Mouse (Mus musculus) heart, postnatal 0 days (tissue): ENCODE results near the gene Rbfox2. TPM values are rescaled to one million over a fixed set of nuclear protein-coding genes. Genes with fewer than 3 reads are reported as not detected.
A peak's percentile ranks its signal among the peaks of the same experiment; 100 is the strongest.

ENCODE experiments used
- ATAC-seq: fragments of 200-750 bp; cut with Nextera tagmentation; 2 replicates; pipeline ENCODE4 v1.8.0; 2017; ENCODE audit warnings: low read depth, moderate number of reproducible peaks, moderate library complexity; ENCODE audit not compliant: insufficient read depth
- DNase-seq: peaks from one replicate; pipeline ENCODE4 v3.0.0-alpha.2; 2016; ENCODE audit warnings: low spot score
- H3K27ac ChIP-seq: fragments of 300-500 bp; sonication (generic); 2 replicates; pipeline ENCODE4 v1.5.1; 2014; ENCODE audit warnings: low read depth, mild to moderate bottlenecking
- H3K27me3 ChIP-seq: fragments of 300-500 bp; sonication (generic); 2 replicates; pipeline ENCODE4 v1.6.1; 2014; ENCODE audit warnings: low read length, mixed read lengths; ENCODE audit not compliant: control insufficient read depth, insufficient read depth
- H3K36me3 ChIP-seq: fragments of 300-500 bp; sonication (generic); replicated peaks from 2 replicates; pipeline ENCODE4 v1.6.1; 2014; ENCODE audit warnings: low read length, mixed read lengths; ENCODE audit not compliant: control insufficient read depth, insufficient read depth
- H3K4me1 ChIP-seq: fragments of 300-500 bp; sonication (generic); 2 replicates; pipeline ENCODE4 v1.6.1; 2014; ENCODE audit warnings: antibody characterized with exemption; ENCODE audit not compliant: control insufficient read depth, insufficient read depth
- H3K4me2 ChIP-seq: fragments of 300-500 bp; sonication (generic); 2 replicates; pipeline ENCODE4 v1.6.1; 2014; ENCODE audit warnings: low read depth, mild to moderate bottlenecking, low read length, moderate library complexity
- H3K4me3 ChIP-seq: fragments of 300-500 bp; sonication (generic); 2 replicates; pipeline ENCODE4 v1.5.1; 2014; ENCODE audit warnings: low read depth, low read length
- H3K9ac ChIP-seq: fragments of 300-500 bp; sonication (generic); replicated peaks from 2 replicates; pipeline ENCODE4 v1.6.1; 2014; ENCODE audit warnings: low read depth, low read length, mixed read lengths
- H3K9me3 ChIP-seq: fragments of 300-500 bp; sonication (generic); replicated peaks from 2 replicates; pipeline ENCODE4 v1.6.1; 2016; ENCODE audit warnings: low read length; ENCODE audit not compliant: control insufficient read depth
- CTCF ChIP-seq: IDR thresholded peaks from 2 replicates; pipeline ENCODE4 v1.5.1; 2016; ENCODE audit warnings: antibody characterized with exemption, control low read depth, low read depth
- EP300 ChIP-seq: IDR thresholded peaks from 2 replicates; pipeline ENCODE4 v1.6.1; 2016; ENCODE audit warnings: antibody characterized with exemption, low read depth
- WGBS: fragments of 180-500 bp; shearing (Covaris S2); extraction: QIAGEN DNeasy Blood & Tissue Kit; methylation state at CpG from one replicate; pipeline ENCODE4 v1.1.7; 2014; 5-methylcytosine and 5-hydroxymethylcytosine counted together
- polyA plus RNA-seq: library from polyadenylated mRNA; unstranded; fragments of >200 nt; fragmentation: Nextera tagmentation; extraction: Ambion mirVana; gene quantifications from 2 replicates; pipeline ENCODE4 v1.2.1, GENCODE M21; 2015
- total RNA-seq: library from RNA; depleted of rRNA; stranded (reverse); fragments of >200 nt; gene quantifications from 2 replicates; pipeline ENCODE4 v1.2.3, GENCODE M21; 2014; ENCODE audit warnings: low replicate concordance

Gene Rbfox2
- total and polyA plus RNA-seq, 2 experiments from 2014 or later: 49.1 to 143 TPM

DNA sequence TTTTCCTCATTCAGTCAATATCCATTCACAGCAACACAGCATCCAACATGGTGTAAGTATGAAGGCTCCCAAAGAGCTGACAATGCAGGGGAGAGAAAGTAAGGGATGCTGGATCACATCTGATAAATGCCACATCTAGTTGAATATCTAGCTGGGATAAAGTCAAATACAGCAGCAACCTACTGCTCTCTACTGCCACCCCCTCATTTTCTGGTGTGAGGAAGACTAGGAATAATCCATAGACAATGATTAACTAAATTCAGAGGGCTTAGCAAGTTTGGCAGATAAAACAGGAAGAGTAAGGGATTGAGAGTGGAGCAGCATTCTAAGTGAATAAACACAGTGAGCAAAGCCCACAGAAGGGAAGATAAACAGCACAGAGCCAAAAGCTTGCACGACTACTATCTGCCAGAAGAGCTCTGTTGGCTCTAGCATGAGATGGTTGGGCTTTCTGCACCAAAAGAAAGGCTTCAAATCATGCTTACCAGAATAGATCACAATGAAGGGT is 140.5 kb downstream of the Rbfox2 start:
- Histone ChIP-seq H3K9ac (no peak overlapping the region), H3K27ac (no peak overlapping the region), H3K4me2 (no peak overlapping the region), H3K9me3 (no peaks in the 10 kb centered on the region), H3K4me1 (peaks cover 26% of the 10 kb centered on the region), H3K36me3 (no peaks in the 10 kb centered on the region), H3K27me3 (no peaks in the 10 kb centered on the region), H3K4me3 (no peak overlapping the region)
- TF ChIP-seq CTCF (no peak), EP300 (no peak)
- 19% methylated on average over 1 of the region's 1 CpGs for WGBS
- ATAC-seq: no peak
- no peak for DNase-seq

DNA sequence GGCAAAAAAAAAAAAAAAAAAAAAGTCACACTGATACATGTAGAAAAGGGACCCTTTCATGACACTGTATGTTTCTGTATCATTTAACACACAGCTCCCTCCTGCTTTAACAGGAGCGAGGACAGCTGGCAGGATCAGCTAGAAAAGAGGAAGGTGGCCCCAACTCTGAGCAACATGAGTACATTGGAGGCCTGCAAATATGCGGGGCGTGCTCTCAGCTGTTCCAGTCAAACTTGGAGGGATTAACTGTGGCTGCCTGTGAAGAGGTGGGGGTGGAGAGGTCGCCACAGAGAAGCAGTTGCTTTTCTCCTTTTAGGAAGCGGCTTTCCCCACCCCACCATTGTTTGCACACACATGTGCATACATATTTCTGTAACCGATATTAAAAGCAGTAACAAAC is 143.5 kb downstream of the Rbfox2 start:
- H3K4me2 ChIP-seq: no peak overlapping the region
- no peaks in the 10 kb centered on the region for H3K27me3 ChIP-seq
- no peak overlapping the region for H3K9ac ChIP-seq
- peak; percentile 50 for DNase-seq
- H3K4me3 ChIP-seq: no peak overlapping the region
- TF ChIP-seq CTCF (no peak), EP300 (no peak)
- WGBS: 17% methylated on average over 6 of the region's 6 CpGs
- H3K27ac ChIP-seq: peak overlapping the region; percentile 68
- H3K36me3 ChIP-seq: no peaks in the 10 kb centered on the region
- H3K4me1 ChIP-seq: peaks cover 27% of the 10 kb centered on the region
- ATAC-seq: peak; percentile 56
- no peaks in the 10 kb centered on the region for H3K9me3 ChIP-seq

DNA sequence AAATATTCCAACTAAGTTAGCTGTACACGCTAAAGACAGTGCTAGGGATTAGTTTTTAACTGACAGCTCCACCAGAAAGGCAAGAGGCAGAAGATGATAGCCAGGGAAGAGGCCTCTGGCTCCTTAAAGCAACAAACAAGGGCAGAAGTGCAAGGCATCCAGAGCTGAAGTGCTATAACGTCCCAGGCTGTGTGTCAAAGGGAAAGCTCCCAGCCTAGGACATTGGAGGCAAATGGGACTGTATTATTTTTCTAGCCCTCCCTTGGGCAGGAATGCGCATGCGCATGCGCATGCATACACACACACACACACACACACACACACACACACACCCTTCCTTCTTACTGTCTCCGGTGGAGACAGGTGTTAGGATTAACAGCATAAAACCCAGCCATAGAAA is 143.9 kb downstream of the Rbfox2 start:
- Histone ChIP-seq H3K36me3 (no peaks in the 10 kb centered on the region), H3K9ac (no peak overlapping the region), H3K4me1 (peaks cover 31% of the 10 kb centered on the region), H3K27me3 (no peaks in the 10 kb centered on the region), H3K4me2 (no peak overlapping the region; the same call in 1 of the 2 replicates), H3K27ac (peak overlapping the region; percentile 68), H3K4me3 (no peak overlapping the region), H3K9me3 (no peaks in the 10 kb centered on the region)
- 58% methylated on average over 6 of the region's 6 CpGs for WGBS
- DNase-seq (no peak), ATAC-seq (peak; percentile 43; the same call in 1 of the 2 replicates)
- TF ChIP-seq CTCF (no peak), EP300 (no peak)

DNA sequence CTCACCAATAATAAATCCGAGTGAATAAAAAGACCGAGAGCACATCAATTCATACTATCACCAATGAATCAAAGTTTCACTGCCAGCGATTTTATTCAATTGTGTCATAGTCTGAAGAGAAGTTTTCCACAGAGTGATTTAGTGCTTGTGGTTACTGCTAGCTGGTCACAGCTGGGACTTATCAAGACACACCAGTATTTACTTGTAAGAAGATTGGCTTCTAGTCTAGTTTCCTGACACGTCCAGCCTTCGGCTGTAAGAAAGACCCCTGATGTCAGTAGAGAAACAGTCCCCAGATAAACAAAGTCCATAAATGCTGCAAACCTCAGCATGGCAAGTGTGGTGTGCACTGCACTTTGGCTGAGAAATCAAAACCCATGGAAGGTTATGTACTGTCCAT is 145.4 kb downstream of the Rbfox2 start:
- no peak overlapping the region for H3K4me2 ChIP-seq
- no peak overlapping the region for H3K4me3 ChIP-seq
- no peaks in the 10 kb centered on the region for H3K36me3 ChIP-seq
- H3K4me1 ChIP-seq: peaks cover 41% of the 10 kb centered on the region
- ATAC-seq (no peak), DNase-seq (peak; percentile 58)
- no peaks in the 10 kb centered on the region for H3K27me3 ChIP-seq
- peak overlapping the region; percentile 46 for H3K27ac ChIP-seq
- H3K9ac ChIP-seq: no peak overlapping the region
- TF ChIP-seq EP300 (no peak), CTCF (no peak)
- WGBS: 46% methylated on average over 5 of the region's 5 CpGs
- no peaks in the 10 kb centered on the region for H3K9me3 ChIP-seq

DNA sequence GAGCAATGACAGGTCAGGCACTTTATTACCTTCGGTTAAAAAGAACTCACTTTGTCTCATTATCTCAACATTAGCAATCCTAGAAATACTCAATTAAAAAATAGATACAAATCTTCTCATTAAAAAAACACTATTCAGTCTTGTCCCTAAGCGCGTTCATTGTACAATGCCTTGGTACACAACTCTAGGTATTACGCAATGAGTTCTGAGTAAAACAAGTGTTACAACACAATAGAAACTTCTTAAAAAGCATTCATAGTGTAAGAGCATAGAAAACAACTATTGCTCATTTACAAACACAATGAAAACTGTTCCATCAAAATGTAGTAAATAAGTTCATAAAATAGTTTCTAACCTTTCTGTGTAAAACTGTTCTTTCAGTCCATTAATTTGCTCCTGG is 146.0 kb downstream of the Rbfox2 start:
- H3K9ac ChIP-seq: no peak overlapping the region
- H3K27me3 ChIP-seq: no peaks in the 10 kb centered on the region
- peaks cover 42% of the 10 kb centered on the region for H3K4me1 ChIP-seq
- no peak for ATAC-seq
- WGBS: 88% methylated on average over 4 of the region's 4 CpGs
- no peaks in the 10 kb centered on the region for H3K36me3 ChIP-seq
- no peak overlapping the region for H3K4me2 ChIP-seq
- TF ChIP-seq CTCF: no peak
- TF ChIP-seq EP300: no peak
- H3K4me3 ChIP-seq: no peak overlapping the region
- DNase-seq: no peak
- no peak overlapping the region for H3K27ac ChIP-seq
- H3K9me3 ChIP-seq: no peaks in the 10 kb centered on the region

DNA sequence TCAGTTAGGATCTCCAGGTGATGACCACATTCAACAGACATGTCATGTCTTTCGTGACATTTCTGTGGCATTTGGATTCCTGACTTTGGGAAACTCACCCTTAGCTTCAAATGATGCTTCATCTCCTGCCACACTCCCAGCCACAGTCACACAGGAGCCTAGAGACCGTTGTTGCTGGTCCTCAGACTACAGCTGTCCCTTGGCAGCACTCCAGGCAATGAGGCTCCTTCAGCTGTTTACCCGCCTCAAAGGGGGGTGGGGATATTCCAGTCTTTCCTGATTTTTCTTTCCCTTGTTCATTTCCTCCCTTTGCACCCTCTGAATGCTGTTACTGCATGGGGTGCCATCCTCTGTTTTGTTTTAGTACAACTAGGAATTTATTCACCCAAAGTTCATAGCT is 150.3 kb downstream of the Rbfox2 start:
- H3K27ac ChIP-seq: peak overlapping the region; percentile 52
- no peaks in the 10 kb centered on the region for H3K36me3 ChIP-seq
- no peaks in the 10 kb centered on the region for H3K9me3 ChIP-seq
- H3K27me3 ChIP-seq: no peaks in the 10 kb centered on the region
- no peak overlapping the region for H3K4me3 ChIP-seq
- H3K9ac ChIP-seq: no peak overlapping the region
- 11% methylated on average over 3 of the region's 3 CpGs for WGBS
- H3K4me1 ChIP-seq: peaks cover 37% of the 10 kb centered on the region
- DNase-seq: peak; percentile 53
- no peak for TF ChIP-seq CTCF
- no peak for TF ChIP-seq EP300
- ATAC-seq: no peak
- no peak overlapping the region for H3K4me2 ChIP-seq
